Mouse (Mus musculus): Measurements from ENCODE around the gene Calm3.

DNA sequence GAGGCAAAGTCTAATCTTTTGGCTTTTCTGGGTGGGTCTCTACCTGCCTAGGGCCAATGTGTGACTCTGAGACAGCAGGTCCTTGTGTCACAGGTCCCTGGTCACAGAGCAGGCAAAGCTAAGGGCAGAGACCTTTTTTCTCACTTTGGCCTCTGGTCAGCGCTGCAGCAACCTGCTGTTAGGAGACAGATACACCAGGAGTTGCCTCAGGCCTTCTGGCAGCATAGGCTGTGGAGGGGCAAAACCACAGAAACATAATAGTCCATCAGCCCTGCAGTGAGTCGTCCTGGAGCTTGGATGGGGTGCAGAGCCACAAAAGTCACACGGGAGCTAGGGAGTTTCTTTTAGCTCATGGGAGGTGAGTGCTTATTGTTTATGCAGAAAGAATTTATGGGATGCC is 5.2 kb downstream of the Calm3 start:
- TF ChIP-seq CTCF (conservative IDR thresholded peaks at IDR 0.05; ENCODE audit: low read length) (no peak), POU5F1 (IDR thresholded peaks at IDR 0.05; ENCODE audit: borderline replicate concordance, low read length) (no peak), NANOG (IDR thresholded peaks at IDR 0.05; ENCODE audit: borderline replicate concordance, low read length) (no peak)

Data from E14TG2a.4 (cell line).